Mouse (Mus musculus) heart, adult 2 months (tissue): ENCODE measurements around the gene Stx18.

ENCODE experiments used
- CTCF ChIP-seq: fragments of 200-600 bp; IDR thresholded peaks from 2 replicates; pipeline ENCODE4 v1.8.1; 2022; ENCODE audit warnings: antibody characterized with exemption, mild to moderate bottlenecking, moderate library complexity
- POLR2A ChIP-seq: fragments of 200-500 bp; IDR thresholded peaks from 2 replicates; pipeline ENCODE4 v1.6.1; 2011; ENCODE audit warnings: mild to moderate bottlenecking, low read depth, low read length, control low read depth; ENCODE audit not compliant: insufficient read depth

GRCm38 (mm10) chr5:38039796-38040195, 1.3 kb downstream of the Stx18 start:
- TF ChIP-seq POLR2A (no peak), CTCF (no peak)
